ENCODE assay signal across 30 mouse cellular contexts in genomic region chr14:8304082-8304481, GRCm38 (mm10). TPM values are rescaled to one million over a fixed set of nuclear protein-coding genes. Genes with fewer than 3 reads are reported as not detected.
DNase-seq lines count a peak whose midpoint lies in the region; ATAC-seq and TF ChIP-seq lines count a peak whose summit lies in the region.
"Had no signal": no experiment of that assay in that cellular context is flagged by ENCODE, and none has a peak within 500 bp of the region (broad histone marks: within the 10 kb centered on the region; RNA-seq: fewer than 3 reads in every experiment).

No protein-coding gene starts in this region.

- H3K27ac ChIP-seq in kidney, embryonic 14.5 days (ENCODE audit: low read depth, low read length) = no peak overlapping the region
- peak overlapping the region; percentile 74 for H3K27ac ChIP-seq in layer of hippocampus, adult 2 months
- peak overlapping the region; percentile 72 for H3K27ac ChIP-seq in liver, postnatal 0 days (ENCODE audit: low read depth)
- no peak overlapping the region for H3K27ac ChIP-seq in liver, embryonic 12.5 days
- no peak overlapping the region for H3K27ac ChIP-seq in cortical plate, adult 2 months (ENCODE audit: insufficient read depth, low read length)
- H3K27ac ChIP-seq: embryonic facial prominence, embryonic 10.5 days; embryonic facial prominence, embryonic 13.5 days; forebrain, embryonic 12.5 days; forebrain, embryonic 15.5 days; heart, embryonic 15.5 days; hindbrain, embryonic 10.5 days; hindbrain, embryonic 13.5 days had no signal

- no peak overlapping the region for H3K4me3 ChIP-seq in kidney, embryonic 14.5 days (ENCODE audit: low read length)
- H3K4me3 ChIP-seq in layer of hippocampus, adult 2 months = peak overlapping the region; percentile 38
- no peak overlapping the region for H3K4me3 ChIP-seq in liver, postnatal 0 days (ENCODE audit: low read depth, low read length)
- no peak overlapping the region for H3K4me3 ChIP-seq in liver, embryonic 12.5 days
- 0 out of 2 replicates have a peak overlapping the region, but pooled peaks have one; percentile 2 for H3K4me3 ChIP-seq in cortical plate, adult 2 months (ENCODE audit: insufficient read depth, low read length)
- H3K4me3 ChIP-seq: embryonic facial prominence, embryonic 10.5 days; embryonic facial prominence, embryonic 13.5 days; erythroblast, embryonic 14.5 days; forebrain, embryonic 12.5 days; forebrain, embryonic 15.5 days; heart, embryonic 12.5 days; heart, embryonic 15.5 days; hindbrain, embryonic 10.5 days; hindbrain, embryonic 13.5 days had no signal

- H3K9me3 ChIP-seq in kidney, embryonic 14.5 days (ENCODE audit: control insufficient read depth, low read length) = no peaks in the 10 kb centered on the region
- no peaks in the 10 kb centered on the region for H3K9me3 ChIP-seq in liver, postnatal 0 days (ENCODE audit: low read length)
- H3K9me3 ChIP-seq in liver, embryonic 12.5 days (replicated peaks) = no peaks in the 10 kb centered on the region
- H3K9me3 ChIP-seq: embryonic facial prominence, embryonic 10.5 days; embryonic facial prominence, embryonic 13.5 days; forebrain, embryonic 12.5 days; forebrain, embryonic 15.5 days; heart, embryonic 12.5 days; heart, embryonic 15.5 days; hindbrain, embryonic 10.5 days; hindbrain, embryonic 13.5 days had no signal

- no peaks in the 10 kb centered on the region for H3K36me3 ChIP-seq in kidney, embryonic 14.5 days (ENCODE audit: control insufficient read depth, insufficient read depth, low read length)
- no peaks in the 10 kb centered on the region for H3K36me3 ChIP-seq in liver, postnatal 0 days (replicated peaks; ENCODE audit: insufficient read depth, low read length)
- no peaks in the 10 kb centered on the region for H3K36me3 ChIP-seq in liver, embryonic 12.5 days
- H3K36me3 ChIP-seq: embryonic facial prominence, embryonic 10.5 days; embryonic facial prominence, embryonic 13.5 days; forebrain, embryonic 12.5 days; forebrain, embryonic 15.5 days; heart, embryonic 12.5 days; heart, embryonic 15.5 days; hindbrain, embryonic 10.5 days; hindbrain, embryonic 13.5 days had no signal

- no peaks in the 10 kb centered on the region for H3K4me1 ChIP-seq in kidney, embryonic 14.5 days (ENCODE audit: control insufficient read depth, insufficient read depth, low read length)
- H3K4me1 ChIP-seq in liver, postnatal 0 days (ENCODE audit: insufficient read depth) = peaks cover 9% of the 10 kb centered on the region
- no peaks in the 10 kb centered on the region; the same call in 1 of the 2 replicates for H3K4me1 ChIP-seq in liver, embryonic 12.5 days
- no peaks in the 10 kb centered on the region for H3K4me1 ChIP-seq in cortical plate, adult 2 months (ENCODE audit: control insufficient read depth, insufficient read depth, low read length)
- H3K4me1 ChIP-seq: hindbrain, embryonic 13.5 days had no signal

- TF ChIP-seq EP300 in liver, postnatal 0 days (IDR thresholded peaks at IDR 0.05; ENCODE audit: low read depth) = no peak; the same call in 1 of the 2 replicates

- no peak for TF ChIP-seq CTCF in layer of hippocampus, adult 2 months (conservative IDR thresholded peaks at IDR 0.05)
- no peak for TF ChIP-seq CTCF in liver, postnatal 0 days (IDR thresholded peaks at IDR 0.05; ENCODE audit: low read depth)
- TF ChIP-seq CTCF in cortical plate, adult 2 months (IDR thresholded peaks at IDR 0.05; ENCODE audit: extremely low read depth, insufficient read depth, low read length) = no peak

- no peak overlapping the region for H3K9ac ChIP-seq in kidney, embryonic 14.5 days (ENCODE audit: low read depth, low read length)
- no peak overlapping the region for H3K9ac ChIP-seq in liver, postnatal 0 days (replicated peaks)
- no peak overlapping the region for H3K9ac ChIP-seq in liver, embryonic 12.5 days
- H3K9ac ChIP-seq: embryonic facial prominence, embryonic 13.5 days; forebrain, embryonic 12.5 days; forebrain, embryonic 15.5 days; heart, embryonic 12.5 days; heart, embryonic 15.5 days; hindbrain, embryonic 13.5 days had no signal

- H3K4me2 ChIP-seq in kidney, embryonic 14.5 days (replicated peaks; ENCODE audit: low read depth, low read length) = no peak overlapping the region
- H3K4me2 ChIP-seq in liver, postnatal 0 days (ENCODE audit: low read depth, low read length) = no peak overlapping the region
- H3K4me2 ChIP-seq in liver, embryonic 12.5 days = no peak overlapping the region
- H3K4me2 ChIP-seq: embryonic facial prominence, embryonic 13.5 days; forebrain, embryonic 12.5 days; forebrain, embryonic 15.5 days; heart, embryonic 12.5 days; heart, embryonic 15.5 days; hindbrain, embryonic 13.5 days had no signal

- no peak for TF ChIP-seq POLR2A in cortical plate, adult 2 months (IDR thresholded peaks at IDR 0.05; ENCODE audit: extremely low read depth, insufficient read depth, low read length)

- ATAC-seq in kidney, embryonic 14.5 days (ENCODE audit: low FRiP score, low TSS enrichment) = no peak
- peak; percentile 79 for ATAC-seq in liver, postnatal 0 days
- no peak for ATAC-seq in liver, embryonic 12.5 days
- ATAC-seq: activated CD4-positive, CD25-positive, alpha-beta regulatory T cell, adult 4 months; forebrain, embryonic 15.5 days had no signal

- DNase-seq in kidney, adult 18-20 months = peak; percentile 19
- DNase-seq in layer of hippocampus, adult 2 months (ENCODE audit: low spot score in 2 of 2) = no peak
- no peak for DNase-seq in layer of hippocampus, postnatal 10 days (ENCODE audit: low spot score in 2 of 2)
- no peak for DNase-seq in liver, postnatal 0 days
- DNase-seq in testis, postnatal 10 days (ENCODE audit: low spot score) = no peak
- DNase-seq: adrenal gland, postnatal 14 days; cerebellum, adult 11 months; cerebellum, adult 2 months; cerebellum, adult 9-11 months; cerebellum, postnatal 25 days; embryo, embryonic 11 days; gastrocnemius, postnatal 25 days; heart, adult 18-20 months; heart, postnatal 10 days; heart, postnatal 36 days had no signal

- no peaks in the 10 kb centered on the region for H3K27me3 ChIP-seq in kidney, embryonic 14.5 days (ENCODE audit: control insufficient read depth, insufficient read depth, low read length)
- no peaks in the 10 kb centered on the region for H3K27me3 ChIP-seq in liver, postnatal 0 days (ENCODE audit: insufficient read depth, low read length)
- H3K27me3 ChIP-seq in liver, embryonic 12.5 days (replicated peaks) = no peaks in the 10 kb centered on the region; the same call in 1 of the 2 replicates
- H3K27me3 ChIP-seq: embryonic facial prominence, embryonic 13.5 days; forebrain, embryonic 15.5 days had no signal

RNA-seq across cellular contexts. Expression of gene Fam107a, which starts 13.7 kb away (rescaled TPM):
- 3.2 and 4.0 TPM in 2 replicates for polyA plus RNA-seq in kidney, embryonic 14.5 days (2014; fragmentation: Nextera tagmentation; extraction: Ambion mirVana)
- 100 to 1,000 TPM; 275 to 282 TPM for total RNA-seq in layer of hippocampus, adult 2 months (2021)
- total RNA-seq in layer of hippocampus, postnatal 10 days (2021) = 100 to 1,000 TPM in 1 of 2 experiments, 10 to 100 TPM in 1; 80.4 to 105 TPM
- not detected in 2 replicates for polyA plus RNA-seq in liver, postnatal 0 days (2015; fragmentation: Nextera tagmentation; extraction: Ambion mirVana)
- polyA plus RNA-seq in liver, embryonic 12.5 days (2016; fragmentation: Nextera tagmentation; extraction: Ambion mirVana) = 0.05 TPM in 1 of 2 replicates, not detected in the other
- polyA plus RNA-seq in cortical plate, adult 2 months (2012; rRNA removed) = 498 and 520 TPM in 2 replicates
- total RNA-seq: common myeloid progenitor, adult 5-6 weeks had no signal
- polyA plus RNA-seq: activated CD4-positive, CD25-positive, alpha-beta regulatory T cell, adult 4 months; erythroblast, embryonic 14.5 days had no signal

RNA-seq across cellular contexts. Expression of gene Acox2, which starts 44.9 kb away (rescaled TPM):
- polyA plus RNA-seq in kidney, embryonic 14.5 days (2014; fragmentation: Nextera tagmentation; extraction: Ambion mirVana) = not detected in 2 replicates
- not detected for total RNA-seq in layer of hippocampus, adult 2 months (2021)
- total RNA-seq in layer of hippocampus, postnatal 10 days (2021) = under 1 TPM; 0.49 to 0.50 TPM
- polyA plus RNA-seq in liver, postnatal 0 days (2015; fragmentation: Nextera tagmentation; extraction: Ambion mirVana) = 64.9 and 66.7 TPM in 2 replicates
- 2.8 and 3.5 TPM in 2 replicates for polyA plus RNA-seq in liver, embryonic 12.5 days (2016; fragmentation: Nextera tagmentation; extraction: Ambion mirVana)
- polyA plus RNA-seq in cortical plate, adult 2 months (2012; rRNA removed) = 0.06 TPM in 2 replicates
- total RNA-seq: common myeloid progenitor, adult 5-6 weeks; ES-E14 had no signal
- polyA plus RNA-seq: activated CD4-positive, CD25-positive, alpha-beta regulatory T cell, adult 4 months; embryonic facial prominence, embryonic 10.5 days; embryonic facial prominence, embryonic 13.5 days; erythroblast, embryonic 14.5 days; forebrain, embryonic 12.5 days; forebrain, embryonic 15.5 days; heart, embryonic 15.5 days; hindbrain, embryonic 10.5 days; hindbrain, embryonic 13.5 days had no signal

Comparison
In these comparisons a context has a peak if more than half of its experiments do, and no peak if none do; other contexts are left out.
1. H3K27ac ChIP-seq: peak in layer of hippocampus, adult 2 months (single experiment) and liver, postnatal 0 days (single experiment); none in kidney, embryonic 14.5 days (single experiment), liver, embryonic 12.5 days (single experiment) and cortical plate, adult 2 months (single experiment).
2. RNA of gene Acox2, which starts 44.9 kb away (polyA plus RNA-seq): 64.9 to 66.7 TPM in liver, postnatal 0 days; 2.8 to 3.5 TPM in liver, embryonic 12.5 days, 0.06 TPM in cortical plate, adult 2 months and not detected in kidney, embryonic 14.5 days; every median in the first group is over 10 times any median in the second.
3. H3K4me3 ChIP-seq: peak in layer of hippocampus, adult 2 months (single experiment) and cortical plate, adult 2 months (single experiment); none in kidney, embryonic 14.5 days (single experiment), liver, postnatal 0 days (single experiment) and liver, embryonic 12.5 days (single experiment).
4. RNA of gene Fam107a, which starts 13.7 kb away (polyA plus RNA-seq): 498 to 520 TPM in cortical plate, adult 2 months; 3.2 to 4.0 TPM in kidney, embryonic 14.5 days, 0.05 TPM in liver, embryonic 12.5 days and not detected in liver, postnatal 0 days; every median in the first group is over 100 times any median in the second.